Mouse (Mus musculus) urinary bladder, postnatal 36 days (tissue): ENCODE measurements around the gene Mrtfa.
"Not testable (repeated sequence)": the region's sequence is repeated elsewhere in the genome, so short reads cannot be mapped to it uniquely, and the experiment has no call there.

ENCODE experiments used
- DNase-seq, 2 experiments: peaks; one replicate each; pipeline ENCODE4 v3.0.0; 2022; ENCODE audit warnings: low spot score in 2 of 2, mixed read lengths in 1 of 2

Mrtfa gene

GRCm38 (mm10) chr15:81190630-81191178 is at the start of gene Mrtfa:
Mrtfa (minus strand) TSS chr15:81190757.
- DNase-seq: peak; percentile 99

GRCm38 (mm10) chr15:81239794-81240343 is 49.3 kb upstream of the Mrtfa start:
- no peak for DNase-seq

- peak in 1 of 2 experiments; percentile 31 for DNase-seq
Observed at GRCm38 (mm10) chr15:81239261-81239660, 48.7 kb upstream of the Mrtfa start.

- DNase-seq: no peak
Observed at GRCm38 (mm10) chr15:81237471-81237870, 46.9 kb upstream of the Mrtfa start.

GRCm38 (mm10) chr15:81236062-81236461 is 45.5 kb upstream of the Mrtfa start:
- no peak for DNase-seq

GRCm38 (mm10) chr15:81235086-81235920 is 44.7 kb upstream of the Mrtfa start, which contains the start of gene Mchr1:
Mchr1 (plus strand) TSS chr15:81235499.
- peak; percentile 31 to 52 for DNase-seq

GRCm38 (mm10) chr15:81231325-81231724 is 40.8 kb upstream of the Mrtfa start:
- DNase-seq: no peak

GRCm38 (mm10) chr15:81229791-81230190 is 39.2 kb upstream of the Mrtfa start:
- DNase-seq: no peak

- DNase-seq: no peak
Observed at GRCm38 (mm10) chr15:81228258-81228657, 37.7 kb upstream of the Mrtfa start.

GRCm38 (mm10) chr15:81227275-81227674 is 36.7 kb upstream of the Mrtfa start:
- DNase-seq: no peak

- no peak for DNase-seq
Observed at GRCm38 (mm10) chr15:81226796-81227195, 36.2 kb upstream of the Mrtfa start.

GRCm38 (mm10) chr15:81225732-81226131 is 35.2 kb upstream of the Mrtfa start:
- DNase-seq: no peak

GRCm38 (mm10) chr15:81225016-81225415 is 34.5 kb upstream of the Mrtfa start:
- no peak for DNase-seq

- no peak for DNase-seq
Observed at GRCm38 (mm10) chr15:81221446-81221845, 30.9 kb upstream of the Mrtfa start.

GRCm38 (mm10) chr15:81220051-81220450 is 29.5 kb upstream of the Mrtfa start:
- DNase-seq: not testable (repeated sequence)

GRCm38 (mm10) chr15:81219054-81219453 is 28.5 kb upstream of the Mrtfa start:
- DNase-seq: no peak

- no peak for DNase-seq
Observed at GRCm38 (mm10) chr15:81216906-81217653, 26.5 kb upstream of the Mrtfa start.

GRCm38 (mm10) chr15:81212976-81213375 is 22.4 kb upstream of the Mrtfa start:
- DNase-seq: peak in 1 of 2 experiments; percentile 59

GRCm38 (mm10) chr15:81210496-81210895 is 19.9 kb upstream of the Mrtfa start:
- DNase-seq: no peak

GRCm38 (mm10) chr15:81202462-81202861 is 11.9 kb upstream of the Mrtfa start:
- DNase-seq: no peak

GRCm38 (mm10) chr15:81199372-81199959 is 8.9 kb upstream of the Mrtfa start:
- DNase-seq: peak; percentile 44 to 53

- DNase-seq: no peak
Observed at GRCm38 (mm10) chr15:81198447-81198846, 7.9 kb upstream of the Mrtfa start.
